In the genomic region with DNA sequence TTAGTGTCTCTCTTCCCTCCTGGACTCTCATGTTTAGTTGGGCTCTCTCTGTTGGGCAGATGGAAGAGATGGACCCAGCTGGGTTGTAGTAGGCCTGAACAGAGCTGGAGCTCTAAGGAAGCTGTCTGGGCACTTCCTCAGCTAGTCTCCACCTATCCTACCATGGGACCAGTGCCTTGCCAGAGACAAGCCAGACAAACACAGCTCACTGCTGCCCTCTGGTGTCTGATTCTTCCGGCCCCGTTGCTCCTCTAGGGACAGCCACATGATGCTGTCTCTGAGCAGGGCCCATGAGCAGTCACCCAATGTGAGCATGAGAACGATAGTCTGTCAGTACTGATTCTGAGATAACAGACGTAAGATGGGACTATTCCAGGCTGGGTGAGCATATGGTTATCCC, we compare ENCODE assay signal across 8 mouse cellular contexts. TPM values are rescaled to one million over a fixed set of nuclear protein-coding genes. Genes with fewer than 3 reads are reported as not detected.
DNase-seq lines count a peak whose midpoint lies in the region; ATAC-seq lines count a peak whose summit lies in the region.

No protein-coding gene starts in this region.

- WGBS in hindbrain, embryonic 16.5 days = 17% methylated on average over 4 of the region's 4 CpGs

- peak; percentile 56; the same call in 1 of the 2 replicates for ATAC-seq in hindbrain, embryonic 16.5 days

- H3K36me3 ChIP-seq in hindbrain, embryonic 16.5 days (ENCODE audit: control insufficient read depth, insufficient read depth, low read length) = no peaks in the 10 kb centered on the region

- H3K9ac ChIP-seq in hindbrain, embryonic 16.5 days (ENCODE audit: low read depth, low read length) = no peak overlapping the region

- no peak overlapping the region for H3K4me2 ChIP-seq in hindbrain, embryonic 16.5 days (ENCODE audit: low read length)

- DNase-seq in T-cell, adult 2 months (ENCODE audit: low spot score) = peak; percentile 80
- DNase-seq in cerebellum, adult 8-10 months = peak; percentile 75
- peak; percentile 66 to 78 for DNase-seq in frontal cortex, postnatal 10 days (ENCODE audit: low spot score in 2 of 2)
- peak; percentile 87 for DNase-seq in left cerebral cortex, adult 11 months (ENCODE audit: low spot score)
- DNase-seq in lung, postnatal 36 days = peak; percentile 98
- DNase-seq in right cerebral cortex, postnatal 36 days (ENCODE audit: low spot score in 2 of 2) = peak; percentile 84 to 87
- DNase-seq in urinary bladder, postnatal 4 days (ENCODE audit: low spot score in 2 of 2) = peak; percentile 85 to 95

- H3K27ac ChIP-seq in hindbrain, embryonic 16.5 days (ENCODE audit: low read depth, low read length) = no peak overlapping the region

- H3K4me1 ChIP-seq in hindbrain, embryonic 16.5 days (ENCODE audit: control insufficient read depth, insufficient read depth, low read depth, low read length) = no peaks in the 10 kb centered on the region

- no peak overlapping the region for H3K4me3 ChIP-seq in hindbrain, embryonic 16.5 days (ENCODE audit: low read length)

- no peaks in the 10 kb centered on the region for H3K9me3 ChIP-seq in hindbrain, embryonic 16.5 days (ENCODE audit: control insufficient read depth, low read length)

- H3K27me3 ChIP-seq in hindbrain, embryonic 16.5 days (replicated peaks; ENCODE audit: control insufficient read depth, insufficient read depth, low read length) = no peaks in the 10 kb centered on the region

RNA-seq across cellular contexts. Expression of a gene that starts 34.8 kb away (rescaled TPM):
- polyA plus RNA-seq in hindbrain, embryonic 16.5 days (2015; fragmentation: Nextera tagmentation; extraction: Ambion mirVana) = 0.05 TPM in 1 of 2 replicates, not detected in the other
